Mouse (Mus musculus) lung, adult 2 months (tissue): ENCODE data around the gene Aip. TPM values are rescaled to one million over a fixed set of nuclear protein-coding genes. Genes with fewer than 3 reads are reported as not detected.

Source experiments
- DNase-seq: peaks from one replicate; pipeline ENCODE4 v3.0.0; 2022
- H3K4me1 ChIP-seq: fragments of 200-500 bp; 2 replicates; pipeline ENCODE4 v1.6.1; 2011; ENCODE audit warnings: low read length; ENCODE audit not compliant: control insufficient read depth, insufficient read depth
- H3K4me3 ChIP-seq: fragments of 200-500 bp; replicated peaks from 2 replicates; pipeline ENCODE3; 2011; ENCODE audit warnings: low read depth, mild to moderate bottlenecking, control low read depth, low read length; ENCODE audit errors: extremely low read depth
- CTCF ChIP-seq: fragments of 200-500 bp; IDR thresholded peaks from 2 replicates; pipeline ENCODE4 v1.5.1; 2011; ENCODE audit warnings: mild to moderate bottlenecking, low read length, control low read depth; ENCODE audit not compliant: insufficient read depth
- POLR2A ChIP-seq: fragments of 200-500 bp; IDR thresholded peaks from 2 replicates; pipeline ENCODE4 v1.6.1; 2011; ENCODE audit warnings: low read depth, mild to moderate bottlenecking, control low read depth, low read length, borderline replicate concordance; ENCODE audit errors: extremely low read depth
- WGBS: fragments of 180-500 bp; shearing (Covaris S2); methylation state at CpG from one replicate; pipeline ENCODE4 v1.1.7; 2018; 5-methylcytosine and 5-hydroxymethylcytosine counted together
- polyA plus RNA-seq: library from polyadenylated mRNA; depleted of rRNA; stranded (reverse); fragments of >200 nt; gene quantifications from 2 replicates; pipeline ENCODE4 v1.2.3, GENCODE M21; 2012

Gene Aip
- polyA plus RNA-seq, 1 experiment: 123 TPM

DNA sequence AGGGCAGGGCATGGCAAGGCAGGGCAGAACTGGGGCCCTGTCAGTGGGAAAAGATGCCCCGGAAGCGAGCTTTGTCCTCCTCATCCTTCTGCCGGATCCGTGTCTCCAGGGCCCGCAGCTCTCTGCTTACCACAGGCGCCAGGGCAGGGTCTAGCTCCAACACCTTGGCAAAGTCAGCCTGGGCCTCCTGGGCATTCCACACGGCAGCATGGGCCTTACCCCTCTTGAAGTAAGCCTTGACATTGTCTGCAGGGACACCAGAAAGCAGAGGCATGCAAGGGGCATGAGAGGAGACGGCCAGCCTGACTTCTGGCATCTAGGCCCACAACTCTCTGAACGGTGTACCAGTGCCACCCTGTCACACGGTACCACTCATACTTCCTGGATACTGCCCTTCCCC lies 11.1 kb downstream of the Aip start:
- WGBS: 81% methylated on average over 10 of the region's 10 CpGs
- TF ChIP-seq CTCF: no peak
- TF ChIP-seq POLR2A: no peak

DNA sequence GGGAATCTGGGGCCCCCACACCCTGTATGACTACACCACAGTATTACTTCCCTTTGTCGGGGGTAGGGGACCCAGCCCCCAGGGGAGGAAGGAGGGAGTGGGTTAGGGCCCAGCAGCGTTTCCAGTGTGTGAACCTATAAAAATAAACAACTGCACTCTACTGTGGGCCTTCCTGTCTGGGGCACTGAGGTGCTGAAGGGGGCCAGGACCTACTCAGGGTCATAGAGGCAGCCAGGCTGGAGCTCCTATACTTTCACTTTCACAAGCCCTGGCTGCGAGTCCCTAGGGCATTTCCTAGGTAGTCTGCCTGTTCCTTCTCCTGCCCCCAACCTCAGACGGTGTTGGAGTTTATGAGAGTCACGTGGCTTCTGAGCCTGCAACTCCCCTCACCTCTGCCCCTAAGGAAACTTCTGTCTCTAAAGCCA lies 11.8 kb downstream of the Aip start:
- Histone ChIP-seq H3K4me1 (peaks cover 10% of the 10 kb centered on the region), H3K4me3 (no peak overlapping the region)
- WGBS: 21% methylated on average over 5 of the region's 5 CpGs
- no peak for TF ChIP-seq CTCF
- TF ChIP-seq POLR2A: no peak
- DNase-seq: no peak

More for the DNA sequence above, 11.1 kb downstream of the Aip start:
- Histone ChIP-seq H3K4me3 (no peak overlapping the region), H3K4me1 (peaks cover 10% of the 10 kb centered on the region)
- DNase-seq: no peak

GRCm38 (mm10) chr19:4113186-4113805 lies 12.4 kb downstream of the Aip start:
- Histone ChIP-seq H3K4me1 (peaks cover 10% of the 10 kb centered on the region), H3K4me3 (no peak overlapping the region)
- DNase-seq: peak; percentile 64
- peak; percentile 36; the same call in 1 of the 2 replicates for TF ChIP-seq POLR2A
- no peak for TF ChIP-seq CTCF
- 19% methylated on average over 13 of the region's 13 CpGs for WGBS

DNA sequence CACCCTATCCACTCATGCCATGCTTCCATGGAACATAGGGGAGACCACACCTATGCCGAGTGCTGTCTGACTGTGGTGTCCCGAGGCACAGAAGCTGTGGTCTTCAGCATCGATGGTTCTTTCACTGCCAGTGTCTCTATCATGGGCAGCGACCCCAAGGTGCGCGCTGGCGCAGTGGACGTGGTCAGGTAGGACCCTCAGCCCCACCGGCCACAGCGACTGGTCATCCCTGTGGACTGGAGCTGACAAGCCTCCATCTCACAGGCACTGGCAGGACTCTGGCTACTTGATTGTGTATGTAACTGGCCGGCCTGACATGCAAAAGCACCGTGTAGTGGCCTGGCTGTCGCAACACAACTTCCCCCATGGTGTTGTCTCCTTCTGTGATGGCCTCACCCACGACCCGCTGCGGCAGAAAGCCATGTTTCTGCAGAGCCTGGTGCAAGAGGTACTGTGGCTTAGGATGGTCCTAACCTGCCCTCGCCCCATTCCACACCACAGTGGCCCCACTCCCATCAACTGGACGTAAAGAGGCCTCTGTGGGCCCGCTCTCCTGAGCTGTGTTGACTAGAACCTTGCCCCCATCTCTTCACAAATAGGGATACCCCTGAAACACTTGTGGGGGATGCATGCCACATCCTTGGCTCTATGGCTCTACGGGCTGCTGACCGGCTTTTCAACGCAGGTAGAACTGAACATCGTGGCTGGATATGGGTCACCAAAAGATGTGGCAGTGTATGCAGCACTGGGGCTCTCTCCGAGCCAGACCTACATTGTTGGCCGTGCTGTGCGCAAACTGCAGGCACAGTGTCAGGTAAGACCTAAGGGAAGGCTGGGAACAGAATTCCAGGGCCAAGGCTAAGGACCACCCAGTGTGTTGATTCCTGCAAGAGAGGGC lies 13.3 kb downstream of the Aip start:
- H3K4me1 ChIP-seq: peaks cover 10% of the 10 kb centered on the region
- no peak overlapping the region for H3K4me3 ChIP-seq
- WGBS: 92% methylated on average over 26 of the region's 26 CpGs
- TF ChIP-seq POLR2A (no peak), CTCF (no peak)
- DNase-seq: no peak

DNA sequence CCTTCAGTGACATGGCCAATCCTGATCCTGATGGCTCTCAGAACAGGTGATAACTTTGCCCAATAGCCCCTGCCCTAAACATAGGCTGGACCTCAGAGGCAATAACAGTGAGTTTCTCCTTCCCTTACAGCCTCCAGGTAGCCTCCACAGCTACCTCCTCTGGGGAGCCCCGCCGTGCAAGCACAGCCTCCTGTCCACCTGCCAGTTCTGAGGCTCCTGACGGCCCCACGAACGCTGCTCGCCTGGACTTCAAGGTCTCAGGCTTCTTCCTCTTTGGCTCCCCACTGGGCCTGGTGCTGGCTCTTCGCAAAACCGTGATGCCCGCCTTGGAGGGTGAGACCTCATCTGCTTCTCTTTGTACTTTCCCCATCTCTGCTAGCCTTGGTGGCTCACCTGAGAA lies 17.1 kb downstream of the Aip start:
- TF ChIP-seq CTCF (no peak), POLR2A (no peak)
- WGBS: 80% methylated on average over 9 of the region's 9 CpGs
- Histone ChIP-seq H3K4me3 (no peak overlapping the region), H3K4me1 (peaks cover 10% of the 10 kb centered on the region)
- DNase-seq: no peak

DNA sequence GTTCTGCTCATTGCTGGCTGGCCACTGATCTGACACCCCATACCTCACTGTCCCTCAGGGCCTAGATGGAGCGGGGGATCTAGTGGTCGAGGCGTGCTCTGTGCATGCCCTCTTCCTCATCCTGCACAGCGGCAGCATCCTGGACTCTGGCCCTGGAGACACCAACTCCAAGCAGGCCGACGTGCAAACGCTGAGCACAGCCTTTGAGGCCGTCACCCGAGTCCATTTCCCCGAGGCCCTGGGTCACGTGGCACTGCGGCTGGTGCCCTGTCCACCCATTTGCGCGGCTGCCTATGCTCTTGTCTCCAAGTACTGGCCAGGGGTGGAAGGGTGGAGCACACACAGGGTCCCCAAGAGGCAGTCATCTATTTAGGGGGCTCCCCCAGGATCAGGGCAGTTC lies 19.0 kb downstream of the Aip start:
- TF ChIP-seq CTCF (no peak), POLR2A (no peak)

GRCm38 (mm10) chr19:4104675-4105194 lies 20.9 kb downstream of the Aip start:
- TF ChIP-seq CTCF (no peak), POLR2A (no peak)
- Histone ChIP-seq H3K4me1 (peaks cover 2% of the 10 kb centered on the region; the same call in 1 of the 2 replicates), H3K4me3 (no peak overlapping the region)
- DNase-seq: no peak
- 93% methylated on average over 16 of the region's 16 CpGs for WGBS

More for the DNA sequence above, 19.0 kb downstream of the Aip start:
- Histone ChIP-seq H3K4me3 (no peak overlapping the region), H3K4me1 (no peaks in the 10 kb centered on the region)
- WGBS: 89% methylated on average over 14 of the region's 14 CpGs
- no peak for DNase-seq

- TF ChIP-seq POLR2A (no peak), CTCF (no peak)
- Histone ChIP-seq H3K4me3 (no peak overlapping the region), H3K4me1 (peaks cover 6% of the 10 kb centered on the region)
- WGBS: 67% methylated on average over 3 of the region's 3 CpGs
- no peak for DNase-seq
Measured at GRCm38 (mm10) chr19:4103792-4104191, 21.9 kb downstream of the Aip start.

DNA sequence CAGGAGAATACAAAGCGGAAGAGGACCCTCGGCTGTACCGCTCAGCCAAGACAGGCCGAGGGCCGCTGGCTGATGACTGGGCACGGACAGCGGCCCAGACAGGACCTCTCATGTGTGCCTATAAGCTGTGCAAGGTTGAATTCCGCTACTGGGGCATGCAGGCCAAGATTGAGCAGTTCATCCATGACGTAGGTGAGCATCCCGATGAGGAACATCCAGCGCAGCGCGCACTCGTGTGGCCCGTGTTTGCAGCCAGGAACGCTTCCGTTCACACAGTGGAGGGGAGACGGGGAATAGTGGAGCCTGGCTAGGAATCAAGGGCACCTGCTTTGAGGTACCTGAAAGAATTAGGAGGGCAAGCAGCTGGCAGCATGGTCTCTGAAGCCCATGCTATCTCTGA lies 22.4 kb downstream of the Aip start:
- H3K4me3 ChIP-seq: no peak overlapping the region
- WGBS: 95% methylated on average over 18 of the region's 18 CpGs
- no peak for TF ChIP-seq CTCF
- TF ChIP-seq POLR2A: no peak
- H3K4me1 ChIP-seq: peaks cover 6% of the 10 kb centered on the region
- no peak for DNase-seq

- Histone ChIP-seq H3K4me3 (no peak overlapping the region), H3K4me1 (peaks cover 11% of the 10 kb centered on the region)
- no peak for DNase-seq
- TF ChIP-seq CTCF: no peak
- TF ChIP-seq POLR2A: no peak
- WGBS: 90% methylated on average over 12 of the region's 12 CpGs
Measured at GRCm38 (mm10) chr19:4102626-4103025, 23.0 kb downstream of the Aip start.
